Mouse (Mus musculus): ENCODE measurements around the gene Gabarapl2.

DNA sequence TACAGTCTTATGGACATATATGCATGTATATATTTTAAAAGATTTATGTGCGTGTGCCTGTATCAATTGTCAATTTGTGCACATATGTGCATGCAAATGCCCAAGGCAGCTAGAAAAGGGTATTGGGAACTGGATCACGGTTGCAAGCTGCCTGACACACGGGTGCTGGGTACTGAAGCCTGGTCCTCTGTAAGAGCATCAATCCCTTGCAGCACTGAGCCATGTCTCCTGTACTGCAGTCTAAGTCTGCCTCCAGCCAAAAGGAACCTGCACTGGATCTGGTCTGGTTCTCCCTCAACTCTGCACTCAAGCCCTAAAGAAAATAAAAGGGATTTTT, 52.2 kb downstream of the Gabarapl2 start:
- no peak for TF ChIP-seq CTCF (IDR thresholded peaks at IDR 0.05; ENCODE audit: extremely low read depth, insufficient read depth, low read length)
- no peak for TF ChIP-seq POLR2A (IDR thresholded peaks at IDR 0.05; ENCODE audit: extremely low read depth, insufficient read depth, low read length)

All from cortical plate, adult 2 months (tissue).